Mouse (Mus musculus) heart, embryonic 14.5 days (tissue): ENCODE measurements around the gene Epb41. TPM values are rescaled to one million over a fixed set of nuclear protein-coding genes. Genes with fewer than 3 reads are reported as not detected.

Source experiments
- ATAC-seq: fragments of 200-750 bp; cut with Nextera tagmentation; 2 replicates; pipeline ENCODE4 v1.8.0; 2017; ENCODE audit warnings: low read depth, moderate TSS enrichment; ENCODE audit not compliant: insufficient number of reproducible peaks, insufficient read depth, low FRiP score
- H3K27ac ChIP-seq, 2 experiments: fragments of 200-500 bp in 1 of 2; fragments of 300-500 bp in 1 of 2; sonication (generic) in 1 of 2; replicated peaks in 1 of 2; 2 replicates each; pipeline ENCODE4 v1.5.1; 2012 to 2014; ENCODE audit warnings: low read depth in 2 of 2, low read length in 2 of 2, control low read depth in 1 of 2, mild to moderate bottlenecking in 1 of 2, mixed read lengths in 1 of 2; ENCODE audit not compliant: control insufficient read depth in 1 of 2, insufficient read depth in 1 of 2
- H3K27me3 ChIP-seq: fragments of 300-500 bp; sonication (generic); 2 replicates; pipeline ENCODE4 v1.6.1; 2014; ENCODE audit warnings: mild to moderate bottlenecking, low read length, control low read depth; ENCODE audit not compliant: control insufficient read depth, insufficient read depth
- H3K36me3 ChIP-seq: fragments of 300-500 bp; sonication (generic); 2 replicates; pipeline ENCODE4 v1.6.1; 2014; ENCODE audit warnings: mild to moderate bottlenecking, control low read depth, low read length, mixed read lengths; ENCODE audit not compliant: control insufficient read depth, insufficient read depth
- H3K4me1 ChIP-seq, 2 experiments: fragments of 200-500 bp in 1 of 2; fragments of 300-500 bp in 1 of 2; sonication (generic) in 1 of 2; 2 replicates each; pipeline ENCODE4 v1.6.1; 2012 to 2014; ENCODE audit warnings: low read length in 2 of 2, control low read depth in 1 of 2, mixed read lengths in 1 of 2; ENCODE audit not compliant: control insufficient read depth in 2 of 2, insufficient read depth in 2 of 2
- H3K4me2 ChIP-seq: fragments of 300-500 bp; sonication (generic); 2 replicates; pipeline ENCODE4 v1.6.1; 2014; ENCODE audit warnings: mild to moderate bottlenecking, low read length
- H3K4me3 ChIP-seq, 2 experiments: fragments of 200-500 bp in 1 of 2; fragments of 300-500 bp in 1 of 2; sonication (generic) in 1 of 2; 2 replicates each; pipeline ENCODE4 v1.5.1; 2012 to 2014; ENCODE audit warnings: low read length in 2 of 2, mild to moderate bottlenecking in 2 of 2, control low read depth in 1 of 2, low read depth in 1 of 2, moderate library complexity in 1 of 2; ENCODE audit not compliant: control insufficient read depth in 1 of 2, insufficient read depth in 1 of 2
- H3K9ac ChIP-seq: fragments of 300-500 bp; sonication (generic); 2 replicates; pipeline ENCODE4 v1.6.1; 2014; ENCODE audit warnings: mild to moderate bottlenecking, low read length
- H3K9me3 ChIP-seq: fragments of 300-500 bp; sonication (generic); 2 replicates; pipeline ENCODE4 v1.6.1; 2016; ENCODE audit warnings: low read length, control low read depth; ENCODE audit not compliant: control insufficient read depth
- WGBS: fragments of 180-500 bp; shearing (Covaris S2); extraction: QIAGEN DNeasy Blood & Tissue Kit; methylation state at CpG from one replicate; pipeline ENCODE4 v1.1.7; 2014; 5-methylcytosine and 5-hydroxymethylcytosine counted together
- polyA plus RNA-seq: library from polyadenylated mRNA; unstranded; fragments of >200 nt; fragmentation: Nextera tagmentation; extraction: Ambion mirVana; gene quantifications from 2 replicates; pipeline ENCODE4 v1.2.1, GENCODE M21; 2014

Epb41 gene
- polyA plus RNA-seq, 1 experiment from 2014 or later: 45.7 TPM

DNA sequence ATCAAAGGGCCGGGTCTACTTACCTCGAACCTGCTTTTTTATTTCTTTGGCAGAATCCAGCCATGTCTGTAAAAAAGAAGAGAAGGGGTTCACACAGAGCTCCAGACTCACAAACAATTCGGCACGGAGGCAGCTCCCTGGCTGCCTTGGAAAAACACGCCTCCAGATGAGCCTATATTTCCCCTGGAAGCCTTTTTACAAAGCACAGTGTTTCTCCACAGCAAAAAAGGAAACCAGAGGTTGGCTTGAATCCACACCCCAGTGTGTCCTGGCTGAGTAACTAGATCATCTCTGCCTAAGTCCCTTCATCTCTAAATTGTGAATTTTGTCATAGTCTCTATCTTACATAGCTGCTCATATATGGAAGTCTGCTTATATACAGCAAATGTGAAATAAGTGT, 77.6 kb downstream of the Epb41 start:
- ATAC-seq: no peak
- Histone ChIP-seq H3K4me2 (no peak overlapping the region), H3K36me3 (peaks cover 29% of the 10 kb centered on the region), H3K27ac (peak overlapping the region; percentile 17 to 56; a peak in 3 of 4 replicates), H3K9me3 (no peaks in the 10 kb centered on the region), H3K27me3 (no peaks in the 10 kb centered on the region), H3K9ac (no peak overlapping the region), H3K4me1 (no peaks in the 10 kb centered on the region; a peak in 2 of 4 replicates), H3K4me3 (no peak overlapping the region)
- 66% methylated on average over 5 of the region's 5 CpGs for WGBS

DNA sequence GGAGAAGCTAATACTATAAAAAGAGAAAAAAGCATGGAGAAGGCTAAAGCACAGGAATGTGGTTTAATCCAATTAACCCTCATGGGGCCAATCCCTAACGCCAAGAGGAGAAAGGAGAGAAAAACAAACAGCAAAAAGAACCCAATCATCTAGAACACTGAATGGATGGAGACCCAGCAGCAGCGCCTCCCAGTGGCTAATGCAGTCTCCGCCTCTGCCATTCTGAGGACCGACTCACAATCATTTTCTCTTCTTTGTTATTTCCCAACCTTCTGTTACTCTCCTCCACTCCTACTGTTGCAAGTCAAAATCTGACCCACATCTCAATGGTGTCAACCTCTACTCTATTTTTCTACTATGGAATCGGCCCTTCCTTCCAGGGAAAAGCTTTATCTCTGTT, 78.1 kb downstream of the Epb41 start:
- H3K4me1 ChIP-seq: no peaks in the 10 kb centered on the region; a peak in 2 of 4 replicates
- H3K27ac ChIP-seq: peak overlapping the region; percentile 17 to 56; a peak in 3 of 4 replicates
- no peaks in the 10 kb centered on the region for H3K9me3 ChIP-seq
- H3K36me3 ChIP-seq: peaks cover 29% of the 10 kb centered on the region
- H3K9ac ChIP-seq: no peak overlapping the region
- no peak overlapping the region for H3K4me2 ChIP-seq
- 48% methylated on average over 5 of the region's 5 CpGs for WGBS
- no peak overlapping the region for H3K4me3 ChIP-seq
- ATAC-seq: no peak
- H3K27me3 ChIP-seq: no peaks in the 10 kb centered on the region

DNA sequence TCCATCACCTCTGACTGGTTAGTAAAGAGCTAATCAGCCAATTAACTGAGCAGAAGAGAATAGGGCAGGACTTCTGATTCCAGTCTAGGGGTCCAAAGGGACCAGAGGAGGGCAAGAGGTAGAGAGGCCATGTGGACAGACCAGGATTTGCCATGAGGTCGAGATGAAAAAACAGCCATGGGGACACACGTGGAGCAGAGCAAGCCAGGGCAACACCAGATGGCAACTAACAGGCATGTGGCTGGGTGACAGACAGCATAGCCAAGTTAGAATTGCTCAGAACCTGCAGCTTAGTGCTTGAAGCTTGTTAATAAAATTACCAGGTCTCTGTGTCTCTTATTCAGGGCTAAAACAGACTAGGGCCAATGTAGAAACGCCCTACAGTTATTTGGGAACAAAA, 81.3 kb downstream of the Epb41 start:
- H3K27me3 ChIP-seq: no peaks in the 10 kb centered on the region
- H3K36me3 ChIP-seq: peaks cover 34% of the 10 kb centered on the region
- no peak for ATAC-seq
- H3K4me2 ChIP-seq: no peak overlapping the region
- H3K27ac ChIP-seq: no peak overlapping the region
- H3K9ac ChIP-seq: no peak overlapping the region
- no peak overlapping the region for H3K4me3 ChIP-seq
- no peaks in the 10 kb centered on the region; a peak in 2 of 4 replicates for H3K4me1 ChIP-seq
- WGBS: 68% methylated on average over 3 of the region's 3 CpGs
- H3K9me3 ChIP-seq: no peaks in the 10 kb centered on the region

DNA sequence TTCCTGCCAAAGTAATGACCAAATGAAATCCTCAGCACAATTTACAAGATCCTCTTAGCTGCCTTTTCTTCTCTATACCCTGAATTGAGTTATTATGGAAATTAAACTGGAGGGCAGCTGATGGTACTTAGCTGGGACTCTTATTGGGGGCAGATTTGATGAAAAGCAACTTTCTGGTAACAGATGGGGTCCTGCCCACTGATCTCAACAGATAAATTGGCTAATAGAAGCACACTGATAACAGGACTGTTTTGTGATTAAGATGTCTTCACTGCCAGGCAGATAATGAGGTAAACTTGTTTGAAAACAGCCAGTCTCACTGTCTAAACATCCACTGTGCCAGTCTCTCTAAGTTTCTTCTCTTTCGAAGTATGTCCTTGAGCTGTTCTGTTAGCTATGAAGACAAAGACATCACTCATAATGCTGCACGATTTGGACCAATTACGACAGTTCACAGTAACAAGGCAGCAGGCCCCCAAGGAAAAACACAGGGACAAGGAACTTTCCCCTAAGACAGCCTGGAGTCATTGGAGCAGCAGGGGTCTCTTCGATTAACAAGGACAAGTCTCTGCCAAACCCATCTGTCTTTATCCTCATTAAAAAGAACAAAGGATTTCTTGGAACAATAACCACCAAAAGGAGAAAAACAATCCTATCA, 92.1 kb downstream of the Epb41 start:
- no peak overlapping the region; the same call in 1 of the 2 replicates for H3K9ac ChIP-seq
- H3K4me1 ChIP-seq: no peaks in the 10 kb centered on the region
- H3K36me3 ChIP-seq: peaks cover 37% of the 10 kb centered on the region
- WGBS: 49% methylated on average over 4 of the region's 4 CpGs
- no peak overlapping the region for H3K4me2 ChIP-seq
- H3K4me3 ChIP-seq: no peak overlapping the region
- H3K27me3 ChIP-seq: no peaks in the 10 kb centered on the region
- ATAC-seq: no peak
- H3K9me3 ChIP-seq: no peaks in the 10 kb centered on the region
- no peak overlapping the region for H3K27ac ChIP-seq

DNA sequence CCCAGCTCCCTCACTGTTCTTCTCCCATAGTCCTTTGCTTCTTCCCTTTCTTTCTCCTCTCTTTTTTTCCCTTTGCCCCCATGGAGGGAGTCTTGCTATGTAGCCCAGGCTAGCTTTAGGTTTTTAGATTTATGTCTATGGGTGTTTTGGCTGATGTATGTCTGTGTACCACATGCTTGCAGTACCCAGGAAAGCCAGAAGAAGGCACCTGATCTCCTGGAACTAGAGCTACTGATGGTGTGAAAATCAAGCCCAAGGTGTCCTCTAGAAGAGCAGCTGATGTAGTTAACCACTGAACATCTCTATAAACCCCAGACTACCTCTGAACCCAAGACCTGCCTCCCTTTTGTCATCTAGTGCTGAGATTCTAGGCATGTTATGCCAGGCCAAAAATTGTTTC, 93.4 kb downstream of the Epb41 start:
- Histone ChIP-seq H3K4me3 (no peak overlapping the region), H3K36me3 (peaks cover 35% of the 10 kb centered on the region), H3K4me2 (no peak overlapping the region), H3K9ac (no peak overlapping the region), H3K4me1 (no peaks in the 10 kb centered on the region), H3K27me3 (no peaks in the 10 kb centered on the region), H3K27ac (no peak overlapping the region), H3K9me3 (no peaks in the 10 kb centered on the region)
- no peak for ATAC-seq

DNA sequence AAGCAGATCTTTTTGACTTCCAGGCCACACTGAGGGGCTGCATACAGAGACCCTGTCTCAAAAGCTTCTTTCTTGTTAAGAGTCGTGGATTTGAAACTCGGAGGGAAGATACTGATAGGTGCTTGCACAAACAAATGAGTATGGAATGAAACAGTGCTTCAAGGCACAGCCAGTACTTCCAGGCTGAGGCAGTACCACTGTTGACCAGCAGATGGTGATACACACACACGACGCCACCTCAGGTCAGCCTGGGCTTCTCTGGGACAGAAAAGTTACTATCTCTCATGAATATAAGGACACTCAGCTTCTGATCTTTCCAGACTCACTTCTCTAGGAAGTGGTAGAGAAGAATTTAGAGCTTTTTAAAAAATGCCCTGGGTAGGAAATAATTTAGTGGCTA, 97.9 kb downstream of the Epb41 start:
- H3K4me1 ChIP-seq: peaks cover 0 to 7% of the 10 kb centered on the region in 2 experiments; a peak in 2 of 4 replicates
- H3K4me2 ChIP-seq: no peak overlapping the region
- no peak for ATAC-seq
- H3K9me3 ChIP-seq: no peaks in the 10 kb centered on the region
- no peak overlapping the region for H3K9ac ChIP-seq
- H3K27ac ChIP-seq: no peak overlapping the region
- H3K36me3 ChIP-seq: peaks cover 72% of the 10 kb centered on the region
- H3K27me3 ChIP-seq: no peaks in the 10 kb centered on the region
- H3K4me3 ChIP-seq: no peak overlapping the region
- WGBS: 14% methylated on average over 4 of the region's 4 CpGs

DNA sequence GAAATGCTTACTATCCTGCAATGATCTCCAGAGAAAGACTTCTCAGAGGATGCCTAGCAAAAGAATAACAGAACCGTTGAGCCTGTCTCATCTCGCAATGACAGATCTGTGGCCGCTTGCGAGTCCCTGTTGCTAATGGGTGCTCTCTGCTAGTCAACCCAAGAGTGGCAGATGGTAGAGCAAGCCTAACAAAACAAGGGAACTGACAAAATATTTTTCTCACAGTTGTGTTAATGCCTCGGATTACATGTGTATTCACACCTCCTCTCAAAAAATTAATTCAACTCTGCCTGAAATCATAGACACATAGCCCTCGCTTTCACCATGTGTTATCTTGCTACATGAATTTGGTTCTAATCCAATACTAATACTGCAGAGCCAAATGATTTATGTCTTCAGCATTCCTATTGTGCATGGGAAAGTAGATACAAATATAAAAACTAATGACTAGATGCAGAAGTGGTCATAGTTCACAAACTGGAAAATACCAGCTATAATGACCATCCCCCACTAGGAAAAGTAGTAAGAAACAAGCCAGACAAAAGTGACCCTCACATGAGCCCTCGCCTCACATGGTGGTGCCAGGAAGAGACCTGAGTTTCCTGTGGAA, 104.8 kb downstream of the Epb41 start:
- Histone ChIP-seq H3K9me3 (no peaks in the 10 kb centered on the region), H3K4me1 (peaks cover 0 to 14% of the 10 kb centered on the region in 2 experiments; a peak in 3 of 4 replicates), H3K27ac (no peak overlapping the region), H3K36me3 (peaks cover 59% of the 10 kb centered on the region), H3K4me3 (no peak overlapping the region), H3K27me3 (no peaks in the 10 kb centered on the region), H3K9ac (no peak overlapping the region), H3K4me2 (no peak overlapping the region)
- 77% methylated on average over 7 of the region's 7 CpGs for WGBS
- ATAC-seq: no peak
